Mouse (Mus musculus) liver, adult 2 months (tissue): ENCODE data around the gene Gm6526. TPM values are rescaled to one million over a fixed set of nuclear protein-coding genes. Genes with fewer than 3 reads are reported as not detected.
"Not testable (repeated sequence)": the region's sequence is repeated elsewhere in the genome, so short reads cannot be mapped to it uniquely, and the experiment has no call there.

ENCODE experiments used
- DNase-seq: peaks from one replicate; pipeline ENCODE4 v3.0.0-alpha.2; 2011; ENCODE audit warnings: low read depth, low spot score; ENCODE audit errors: extremely low read depth
- H3K27ac ChIP-seq: fragments of 200-500 bp; replicated peaks from 2 replicates; pipeline ENCODE4 v1.5.1; 2012; ENCODE audit warnings: low read depth, mild to moderate bottlenecking, control low read depth, inconsistent platforms, low read length; ENCODE audit not compliant: insufficient read depth
- H3K27me3 ChIP-seq: fragments of 200-500 bp; 2 replicates; pipeline ENCODE4 v1.6.1; 2012; ENCODE audit warnings: mild to moderate bottlenecking, moderate library complexity, low read length, inconsistent platforms; ENCODE audit not compliant: control insufficient read depth, insufficient read depth
- H3K36me3 ChIP-seq: fragments of 200-500 bp; 2 replicates; pipeline ENCODE4 v1.6.1; 2012; ENCODE audit warnings: low read length, inconsistent platforms; ENCODE audit not compliant: control insufficient read depth, insufficient read depth
- H3K4me1 ChIP-seq: fragments of 200-500 bp; 2 replicates; pipeline ENCODE4 v1.6.1; 2011; ENCODE audit warnings: low read length; ENCODE audit not compliant: control insufficient read depth, insufficient read depth
- H3K4me3 ChIP-seq: fragments of 200-500 bp; 2 replicates; pipeline ENCODE4 v1.5.1; 2011; ENCODE audit warnings: low read depth, mild to moderate bottlenecking, control low read depth, low read length, moderate library complexity; ENCODE audit not compliant: insufficient read depth
- H3K79me2 ChIP-seq: fragments of 200-500 bp; 2 replicates; pipeline ENCODE4 v1.6.1; 2012; ENCODE audit warnings: inconsistent platforms, mild to moderate bottlenecking, low read length, moderate library complexity; ENCODE audit not compliant: control insufficient read depth, insufficient read depth
- H3K9ac ChIP-seq: fragments of 200-500 bp; 2 replicates; pipeline ENCODE4 v1.6.1; 2012; ENCODE audit warnings: low read depth, mild to moderate bottlenecking, control low read depth, inconsistent platforms, low read length
- CTCF ChIP-seq: fragments of 200-500 bp; IDR thresholded peaks from 2 replicates; pipeline ENCODE4 v1.5.1; 2011; ENCODE audit warnings: low read depth, low read length, control low read depth
- WGBS: fragments of 180-500 bp; shearing (Covaris S2); methylation state at CpG from one replicate; pipeline ENCODE4 v1.1.7; 2018; 5-methylcytosine and 5-hydroxymethylcytosine counted together
- polyA plus RNA-seq: library from polyadenylated mRNA; depleted of rRNA; stranded (reverse); fragments of >200 nt; gene quantifications from 2 replicates; pipeline ENCODE4 v1.2.3, GENCODE M21; 2012; rRNA removed
- total RNA-seq: library from RNA; depleted of rRNA; stranded (reverse); fragments of >200 nt; gene quantifications from 2 replicates; pipeline ENCODE4 v1.2.3, GENCODE M21; 2014; rRNA removed

Gene Gm6526
- total and polyA plus RNA-seq, 2 experiments, result not detected

GRCm38 (mm10) chr14:43804435-43804834 is 56.8 kb downstream of the Gm6526 start:
- peak; percentile 32 for TF ChIP-seq CTCF
- H3K27ac ChIP-seq, H3K79me2 ChIP-seq, H3K27me3 ChIP-seq, H3K4me3 ChIP-seq, DNase-seq, H3K9ac ChIP-seq, H3K4me1 ChIP-seq, H3K36me3 ChIP-seq: not testable (repeated sequence)
- 9% methylated on average over 7 of the region's 7 CpGs for WGBS

Other genes starting within 250 kb of the Gm6526 start
- gene Gm5799, start 204.3 kb upstream of the Gm6526 start, total RNA-seq, result not detected in 2 replicates
- gene Gm5799, start 204.3 kb upstream of the Gm6526 start, polyA plus RNA-seq, result not detected in 2 replicates
- gene Gm17654, start 168.7 kb upstream of the Gm6526 start, total RNA-seq, result not detected in 2 replicates
- gene Gm17654, start 168.7 kb upstream of the Gm6526 start, polyA plus RNA-seq, result not detected in 2 replicates
- not detected in 2 replicates for gene Gm10375, start 139.9 kb upstream of the Gm6526 start, total RNA-seq
- gene Gm10375, start 139.9 kb upstream of the Gm6526 start, polyA plus RNA-seq, result not detected in 2 replicates
- not detected in 2 replicates for gene Gm8165, start 70.7 kb upstream of the Gm6526 start, total RNA-seq
- not detected in 2 replicates for gene Gm8165, start 70.7 kb upstream of the Gm6526 start, polyA plus RNA-seq
- gene Gm7324, start 50.0 kb upstream of the Gm6526 start, total RNA-seq, result 0.09 and 0.13 TPM in 2 replicates
- gene Gm7324, start 50.0 kb upstream of the Gm6526 start, polyA plus RNA-seq, result not detected in 2 replicates
- not detected in 2 replicates for gene Gm16506, start 20.4 kb upstream of the Gm6526 start, total RNA-seq
- not detected in 2 replicates for gene Gm16506, start 20.4 kb upstream of the Gm6526 start, polyA plus RNA-seq
- gene Gm8180, start 36.9 kb downstream of the Gm6526 start, total RNA-seq, result not detected in 2 replicates
- not detected in 2 replicates for gene Gm8180, start 36.9 kb downstream of the Gm6526 start, polyA plus RNA-seq
- not detected in 2 replicates for gene Ear1, start 127.7 kb downstream of the Gm6526 start, total RNA-seq
- gene Ear1, start 127.7 kb downstream of the Gm6526 start, polyA plus RNA-seq, result 0.17 TPM in 1 of 2 replicates, not detected in the other
- not detected in 2 replicates for gene Ear10, start 175.7 kb downstream of the Gm6526 start, total RNA-seq
- not detected in 2 replicates for gene Ear10, start 175.7 kb downstream of the Gm6526 start, polyA plus RNA-seq
- gene Gm8113, start 177.5 kb downstream of the Gm6526 start, total RNA-seq, result 0.28 and 0.34 TPM in 2 replicates
- 0.11 and 0.21 TPM in 2 replicates for gene Gm8113, start 177.5 kb downstream of the Gm6526 start, polyA plus RNA-seq
- not detected in 2 replicates for gene Ang5, start 209.2 kb downstream of the Gm6526 start, total RNA-seq
- gene Ang5, start 209.2 kb downstream of the Gm6526 start, polyA plus RNA-seq, result not detected in 2 replicates